Mouse (Mus musculus): ENCODE measurements around the gene Cst7. TPM values are rescaled to one million over a fixed set of nuclear protein-coding genes. Genes with fewer than 3 reads are reported as not detected.
"Not testable (repeated sequence)": the region's sequence is repeated elsewhere in the genome, so short reads cannot be mapped to it uniquely, and the experiment has no call there.

Cst7 gene
- total RNA-seq (2014; fragmentation: Nextera tagmentation) (3.8 and 7.0 TPM in 2 replicates), total RNA-seq (2017) (12.1 and 19.5 TPM in 2 replicates)

GRCm38 (mm10) chr2:150569847-150570590 lies at the start of gene Cst7:
Gene Cst7 (plus strand): TSS chr2:150570415.
- peak; percentile 61 for ATAC-seq (replicated peaks; ENCODE audit: low FRiP score, low TSS enrichment, poor library complexity, severe bottlenecking)

GRCm38 (mm10) chr2:150525703-150526207 lies 44.5 kb upstream of the Cst7 start:
- no peak for ATAC-seq (replicated peaks; ENCODE audit: low FRiP score, low TSS enrichment, poor library complexity, severe bottlenecking)

- not testable (repeated sequence) for ATAC-seq (replicated peaks; ENCODE audit: low FRiP score, low TSS enrichment, poor library complexity, severe bottlenecking)
Measured at GRCm38 (mm10) chr2:150549576-150549975, 20.6 kb upstream of the Cst7 start.

- ATAC-seq (replicated peaks; ENCODE audit: low FRiP score, low TSS enrichment, poor library complexity, severe bottlenecking), result peak; percentile 91
Measured at GRCm38 (mm10) chr2:150558568-150558967, 11.6 kb upstream of the Cst7 start.

- no peak for ATAC-seq (replicated peaks; ENCODE audit: low FRiP score, low TSS enrichment, poor library complexity, severe bottlenecking)
Measured at GRCm38 (mm10) chr2:150567051-150567450, 3.2 kb upstream of the Cst7 start.

- ATAC-seq (replicated peaks; ENCODE audit: low FRiP score, low TSS enrichment, poor library complexity, severe bottlenecking), result peak; percentile 6; the same call in 1 of the 2 replicates
Measured at GRCm38 (mm10) chr2:150570761-150571160, 546 bp downstream of the Cst7 start.

GRCm38 (mm10) chr2:150572463-150572862 lies 2.2 kb downstream of the Cst7 start:
- no peak for ATAC-seq (replicated peaks; ENCODE audit: low FRiP score, low TSS enrichment, poor library complexity, severe bottlenecking)

- ATAC-seq (replicated peaks; ENCODE audit: low FRiP score, low TSS enrichment, poor library complexity, severe bottlenecking), result no peak
Measured at GRCm38 (mm10) chr2:150576256-150576655, 6.0 kb downstream of the Cst7 start.

GRCm38 (mm10) chr2:150578603-150579002 lies 8.4 kb downstream of the Cst7 start:
- no peak for ATAC-seq (replicated peaks; ENCODE audit: low FRiP score, low TSS enrichment, poor library complexity, severe bottlenecking)

GRCm38 (mm10) chr2:150579628-150580027 lies 9.4 kb downstream of the Cst7 start:
- ATAC-seq (replicated peaks; ENCODE audit: low FRiP score, low TSS enrichment, poor library complexity, severe bottlenecking), result no peak

GRCm38 (mm10) chr2:150589076-150589475 lies 18.9 kb downstream of the Cst7 start:
- ATAC-seq (replicated peaks; ENCODE audit: low FRiP score, low TSS enrichment, poor library complexity, severe bottlenecking), result no peak

- no peak for ATAC-seq (replicated peaks; ENCODE audit: low FRiP score, low TSS enrichment, poor library complexity, severe bottlenecking)
Measured at GRCm38 (mm10) chr2:150595411-150596190, 25.4 kb downstream of the Cst7 start.

GRCm38 (mm10) chr2:150600263-150600662 lies 30.0 kb downstream of the Cst7 start:
- ATAC-seq (replicated peaks; ENCODE audit: low FRiP score, low TSS enrichment, poor library complexity, severe bottlenecking), result no peak

GRCm38 (mm10) chr2:150602166-150602565 lies 32.0 kb downstream of the Cst7 start:
- no peak for ATAC-seq (replicated peaks; ENCODE audit: low FRiP score, low TSS enrichment, poor library complexity, severe bottlenecking)

GRCm38 (mm10) chr2:150604802-150605201 lies 34.6 kb downstream of the Cst7 start:
- no peak for ATAC-seq (replicated peaks; ENCODE audit: low FRiP score, low TSS enrichment, poor library complexity, severe bottlenecking)

- ATAC-seq (replicated peaks; ENCODE audit: low FRiP score, low TSS enrichment, poor library complexity, severe bottlenecking), result no peak
Measured at GRCm38 (mm10) chr2:150607086-150607485, 36.9 kb downstream of the Cst7 start.

GRCm38 (mm10) chr2:150608087-150608799 lies 38.0 kb downstream of the Cst7 start, which contains the start of gene Apmap:
Gene Apmap (minus strand): TSS chr2:150608567.
- peak; percentile 90 for ATAC-seq (replicated peaks; ENCODE audit: low FRiP score, low TSS enrichment, poor library complexity, severe bottlenecking)

GRCm38 (mm10) chr2:150608872-150609560 lies 38.8 kb downstream of the Cst7 start:
- ATAC-seq (replicated peaks; ENCODE audit: low FRiP score, low TSS enrichment, poor library complexity, severe bottlenecking), result peak; percentile 56

- peak; percentile 14; the same call in 1 of the 2 replicates for ATAC-seq (replicated peaks; ENCODE audit: low FRiP score, low TSS enrichment, poor library complexity, severe bottlenecking)
Measured at GRCm38 (mm10) chr2:150610097-150610496, 39.9 kb downstream of the Cst7 start.
